In genomic region chr12:3849481-3849880, GRCm38 (mm10) we compare ENCODE assay signal across 15 mouse cellular contexts. TPM values are rescaled to one million over a fixed set of nuclear protein-coding genes. Genes with fewer than 3 reads are reported as not detected.
A peak's percentile ranks its signal among the peaks of the same experiment; 100 is the strongest.
DNase-seq lines count a peak whose midpoint lies in the region; ATAC-seq lines count a peak whose summit lies in the region.
"Had no signal": no experiment of that assay in that cellular context is flagged by ENCODE, and none has a peak within 500 bp of the region (broad histone marks: within the 10 kb centered on the region; RNA-seq: fewer than 3 reads in every experiment).

No protein-coding gene starts in this region.

- peaks cover 64% of the 10 kb centered on the region for H3K36me3 ChIP-seq in heart, embryonic 12.5 days
- peaks cover 45% of the 10 kb centered on the region for H3K36me3 ChIP-seq in kidney, embryonic 16.5 days (ENCODE audit: insufficient read depth, low read length)

- H3K4me2 ChIP-seq in heart, embryonic 12.5 days: no peak overlapping the region
- H3K4me2 ChIP-seq in kidney, embryonic 16.5 days (replicated peaks; ENCODE audit: low read depth, low read length): no peak overlapping the region
- H3K4me2 ChIP-seq: liver, embryonic 13.5 days had no signal

- DNase-seq in heart, postnatal 25 days (ENCODE audit: low spot score): no peak
- no peak for DNase-seq in kidney, postnatal 14 days
- DNase-seq in testis, postnatal 10 days (ENCODE audit: low spot score): peak; percentile 35
- DNase-seq in testis, postnatal 14 days (ENCODE audit: low spot score): no peak
- no peak for DNase-seq in adrenal gland, adult 8-10 months
- no peak for DNase-seq in Muller cell, postnatal 12 days (ENCODE audit: inconsistent ontology term)
- DNase-seq: cerebellum, adult 18-20 months; heart, postnatal 4 days; layer of hippocampus, postnatal 36 days; liver, embryonic 13.5 days; right cerebral cortex, postnatal 25 days had no signal

- peak; percentile 27; the same call in 1 of the 2 replicates for ATAC-seq in heart, embryonic 12.5 days (ENCODE audit: insufficient number of reproducible peaks, low FRiP score)
- no peak for ATAC-seq in kidney, embryonic 16.5 days (ENCODE audit: low FRiP score, low TSS enrichment)

- 90% methylated on average over 13 of the region's 13 CpGs for WGBS in heart, embryonic 12.5 days
- 86% methylated on average over 13 of the region's 13 CpGs for WGBS in kidney, embryonic 16.5 days

- no peak overlapping the region for H3K9ac ChIP-seq in heart, embryonic 12.5 days
- H3K9ac ChIP-seq in kidney, embryonic 16.5 days (replicated peaks; ENCODE audit: low read length): 0 out of 2 replicates have a peak overlapping the region, but pooled peaks have one; percentile 1
- H3K9ac ChIP-seq: liver, embryonic 13.5 days had no signal

- H3K9me3 ChIP-seq in heart, embryonic 12.5 days (replicated peaks): no peaks in the 10 kb centered on the region
- H3K9me3 ChIP-seq in kidney, embryonic 16.5 days (ENCODE audit: low read length): no peaks in the 10 kb centered on the region
- H3K9me3 ChIP-seq: liver, embryonic 13.5 days had no signal

- no peak overlapping the region for H3K27ac ChIP-seq in heart, embryonic 12.5 days (ENCODE audit: poor library complexity, severe bottlenecking)
- peak overlapping the region; percentile 53; the same call in 1 of the 2 replicates for H3K27ac ChIP-seq in kidney, embryonic 16.5 days (ENCODE audit: low read length)
- H3K27ac ChIP-seq: liver, embryonic 13.5 days had no signal

- no peak overlapping the region for H3K4me3 ChIP-seq in heart, embryonic 12.5 days
- H3K4me3 ChIP-seq in kidney, embryonic 16.5 days (ENCODE audit: low read length): no peak overlapping the region
- H3K4me3 ChIP-seq: liver, embryonic 13.5 days; megakaryocyte, embryonic 14.5 days; myocyte had no signal

- H3K27me3 ChIP-seq in heart, embryonic 12.5 days (replicated peaks): no peaks in the 10 kb centered on the region
- H3K27me3 ChIP-seq in kidney, embryonic 16.5 days (ENCODE audit: insufficient read depth, low read length): no peaks in the 10 kb centered on the region
- H3K27me3 ChIP-seq: liver, embryonic 13.5 days; megakaryocyte, embryonic 14.5 days had no signal

- intact Hi-C loops in heart, postnatal 25 days (cut with DNase I): no loop called here

- H3K4me1 ChIP-seq in heart, embryonic 12.5 days (replicated peaks): peaks cover 10% of the 10 kb centered on the region
- peaks cover 19% of the 10 kb centered on the region for H3K4me1 ChIP-seq in kidney, embryonic 16.5 days (ENCODE audit: insufficient read depth, low read length)

RNA-seq across cellular contexts. Expression of gene Dnmt3a, which starts 43.7 kb away (rescaled TPM):
- polyA plus RNA-seq in heart, embryonic 12.5 days (2016; fragmentation: Nextera tagmentation; extraction: Ambion mirVana): 139 and 142 TPM in 2 replicates
- 10 to 100 TPM; 85.3 to 95.1 TPM for total RNA-seq in heart, postnatal 25 days (2021)
- polyA plus RNA-seq in kidney, embryonic 16.5 days (2015; fragmentation: Nextera tagmentation; extraction: Ambion mirVana): 82.9 and 88.1 TPM in 2 replicates
- total RNA-seq in adrenal gland, adult 8-10 months (2022): 10 to 100 TPM; 35.5 to 81.6 (median 56.9) TPM
